Mouse (Mus musculus): ENCODE data around the gene Psg26. TPM values are rescaled to one million over a fixed set of nuclear protein-coding genes. Genes with fewer than 3 reads are reported as not detected.

The Psg26 gene
- not detected in 2 replicates for polyA plus RNA-seq (2012; ENCODE audit: low replicate concordance)

GRCm38 (mm10) chr7:18484077-18484476 lies at the start of gene Psg26:
Gene Psg26, minus strand, starts transcription at chr7:18484177.

GRCm38 (mm10) chr7:18532169-18532568 lies 48.2 kb upstream of the Psg26 start, which contains the start of gene Psg25:
Gene Psg25, minus strand, starts transcription at chr7:18532269.

GRCm38 (mm10) chr7:18431941-18432340 lies 52.0 kb downstream of the Psg26 start, which contains the start of gene Psg28:
Gene Psg28, minus strand, starts transcription at chr7:18432041.

Other genes starting within 250 kb of the Psg26 start
- gene Mill1, start 238.8 kb downstream of the Psg26 start, polyA plus RNA-seq (2012; ENCODE audit: low replicate concordance): not detected in 2 replicates
- not detected in 2 replicates for gene Psg18, start 129.2 kb downstream of the Psg26 start, polyA plus RNA-seq (2012; ENCODE audit: low replicate concordance)
- not detected in 2 replicates for gene Psg28, start 52.1 kb downstream of the Psg26 start, polyA plus RNA-seq (2012; ENCODE audit: low replicate concordance)
- gene Psg25, start 48.1 kb upstream of the Psg26 start, polyA plus RNA-seq (2012; ENCODE audit: low replicate concordance): not detected in 2 replicates
- not detected in 2 replicates for gene Psg27, start 83.1 kb upstream of the Psg26 start, polyA plus RNA-seq (2012; ENCODE audit: low replicate concordance)
- gene Psg23, start 132.3 kb upstream of the Psg26 start, polyA plus RNA-seq (2012; ENCODE audit: low replicate concordance): not detected in 2 replicates
- not detected in 2 replicates for gene Psg21, start 172.5 kb upstream of the Psg26 start, polyA plus RNA-seq (2012; ENCODE audit: low replicate concordance)
- not detected in 2 replicates for gene Psg20, start 202.0 kb upstream of the Psg26 start, polyA plus RNA-seq (2012; ENCODE audit: low replicate concordance)
- gene Psg22, start 233.9 kb upstream of the Psg26 start, polyA plus RNA-seq (2012; ENCODE audit: low replicate concordance): not detected in 2 replicates